In the genomic region with DNA sequence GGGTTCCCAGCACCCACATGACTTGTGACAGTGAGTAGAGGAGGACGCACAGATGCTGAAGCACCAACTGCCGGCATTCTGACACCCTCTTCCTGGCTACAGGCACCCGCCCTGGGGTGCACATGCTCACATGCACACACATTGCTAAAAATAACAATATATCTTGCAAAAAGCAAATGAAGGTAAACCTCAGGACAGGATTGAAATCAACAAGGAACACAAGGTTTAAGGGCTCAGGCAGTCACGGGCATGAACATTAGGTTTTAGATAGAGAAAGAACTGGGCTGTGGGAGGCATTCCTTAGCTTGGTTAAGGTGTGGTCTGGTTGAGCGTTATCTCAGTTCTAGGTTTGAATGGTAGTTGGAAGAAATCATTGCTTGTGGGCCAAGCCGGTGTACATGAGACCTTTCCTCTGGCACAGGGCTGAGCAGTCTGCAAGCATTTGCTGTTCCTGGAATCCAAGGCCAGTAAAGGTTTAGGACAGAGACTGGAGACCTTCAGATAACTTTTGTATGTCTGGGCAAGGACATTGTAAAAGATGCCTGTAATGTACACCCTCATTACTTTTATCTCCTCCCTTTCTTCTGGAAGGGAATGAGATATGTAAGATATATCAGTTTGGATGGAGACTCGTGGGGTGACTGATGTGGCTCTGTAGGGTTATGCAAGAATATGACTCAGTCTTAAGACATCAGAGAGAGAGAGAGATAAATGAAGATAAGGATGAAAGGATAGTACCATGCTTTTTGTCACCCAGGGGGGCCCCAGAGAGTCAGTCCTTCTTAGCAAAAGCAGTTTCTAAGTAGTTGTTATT, we compare ENCODE assay signal across 20 mouse cellular contexts.
DNase-seq lines count a peak whose midpoint lies in the region; ATAC-seq and TF ChIP-seq lines count a peak whose summit lies in the region.
"Had no signal": no experiment of that assay in that cellular context is flagged by ENCODE, and none has a peak within 500 bp of the region (broad histone marks: within the 10 kb centered on the region; RNA-seq: fewer than 3 reads in every experiment).

No protein-coding gene starts in this region.

- TF ChIP-seq EP300 in liver, postnatal 0 days (IDR thresholded peaks at IDR 0.05; ENCODE audit: low read depth): no peak
- TF ChIP-seq EP300 in stomach, postnatal 0 days (optimal IDR thresholded peaks at IDR 0.05): no peak

- no peaks in the 10 kb centered on the region for H3K36me3 ChIP-seq in liver, embryonic 12.5 days
- H3K36me3 ChIP-seq in liver, postnatal 0 days (replicated peaks; ENCODE audit: insufficient read depth, low read length): no peaks in the 10 kb centered on the region
- H3K36me3 ChIP-seq in stomach, postnatal 0 days (ENCODE audit: control insufficient read depth, insufficient read depth, low read length): no peaks in the 10 kb centered on the region
- H3K36me3 ChIP-seq: intestine, embryonic 15.5 days; limb, embryonic 12.5 days had no signal

- no peaks in the 10 kb centered on the region for H3K9me3 ChIP-seq in liver, embryonic 12.5 days (replicated peaks)
- no peaks in the 10 kb centered on the region for H3K9me3 ChIP-seq in liver, postnatal 0 days (ENCODE audit: low read length)
- no peaks in the 10 kb centered on the region for H3K9me3 ChIP-seq in stomach, postnatal 0 days (ENCODE audit: control insufficient read depth, low read length)
- H3K9me3 ChIP-seq: intestine, embryonic 15.5 days; limb, embryonic 12.5 days; neural tube, embryonic 12.5 days had no signal

- no peaks in the 10 kb centered on the region for H3K27me3 ChIP-seq in liver, embryonic 12.5 days (replicated peaks)
- no peaks in the 10 kb centered on the region for H3K27me3 ChIP-seq in liver, postnatal 0 days (ENCODE audit: insufficient read depth, low read length)
- no peaks in the 10 kb centered on the region for H3K27me3 ChIP-seq in stomach, postnatal 0 days (ENCODE audit: control insufficient read depth, insufficient read depth, low read length)
- H3K27me3 ChIP-seq: intestine, embryonic 15.5 days; limb, embryonic 12.5 days; neural tube, embryonic 12.5 days; Patski had no signal

- TF ChIP-seq CTCF in liver, postnatal 0 days (IDR thresholded peaks at IDR 0.05; ENCODE audit: low read depth): no peak
- TF ChIP-seq CTCF in stomach, postnatal 0 days (IDR thresholded peaks at IDR 0.05; ENCODE audit: low read depth): no peak

- ATAC-seq in liver, embryonic 12.5 days: no peak
- no peak for ATAC-seq in liver, postnatal 0 days
- no peak for ATAC-seq in stomach, postnatal 0 days (ENCODE audit: low FRiP score, low TSS enrichment)
- ATAC-seq: forebrain, postnatal 0 days; intestine, embryonic 15.5 days; midbrain, embryonic 16.5 days; Patski had no signal

- H3K4me1 ChIP-seq in liver, embryonic 12.5 days: peaks cover 10% of the 10 kb centered on the region; the same call in 1 of the 2 replicates
- H3K4me1 ChIP-seq in liver, postnatal 0 days (ENCODE audit: insufficient read depth): no peaks in the 10 kb centered on the region
- no peaks in the 10 kb centered on the region for H3K4me1 ChIP-seq in stomach, postnatal 0 days (replicated peaks; ENCODE audit: control insufficient read depth, insufficient read depth)
- H3K4me1 ChIP-seq: intestine, embryonic 15.5 days; limb, embryonic 12.5 days; neural tube, embryonic 12.5 days had no signal

- 0 out of 2 replicates have a peak overlapping the region, but pooled peaks have one; percentile 22 for H3K9ac ChIP-seq in liver, embryonic 12.5 days
- H3K9ac ChIP-seq in liver, postnatal 0 days (replicated peaks): no peak overlapping the region
- no peak overlapping the region for H3K9ac ChIP-seq in stomach, postnatal 0 days (ENCODE audit: low read length)
- H3K9ac ChIP-seq: forebrain, postnatal 0 days; intestine, embryonic 15.5 days; limb, embryonic 12.5 days; neural tube, embryonic 12.5 days had no signal

- H3K4me3 ChIP-seq in liver, embryonic 12.5 days: no peak overlapping the region
- H3K4me3 ChIP-seq in liver, postnatal 0 days (ENCODE audit: low read depth, low read length): no peak overlapping the region
- H3K4me3 ChIP-seq in stomach, postnatal 0 days (ENCODE audit: low read depth, low read length): no peak overlapping the region
- H3K4me3 ChIP-seq: intestine, embryonic 15.5 days; left cerebral cortex, adult 2 months; limb, embryonic 12.5 days; neural tube, embryonic 12.5 days had no signal

- H3K27ac ChIP-seq in liver, embryonic 12.5 days: no peak overlapping the region
- no peak overlapping the region for H3K27ac ChIP-seq in liver, postnatal 0 days (ENCODE audit: low read depth)
- no peak overlapping the region for H3K27ac ChIP-seq in stomach, postnatal 0 days (replicated peaks)
- H3K27ac ChIP-seq: intestine, embryonic 15.5 days; left cerebral cortex, adult 2 months; limb, embryonic 12.5 days; neural tube, embryonic 12.5 days had no signal

- no peak overlapping the region for H3K4me2 ChIP-seq in liver, embryonic 12.5 days
- no peak overlapping the region for H3K4me2 ChIP-seq in liver, postnatal 0 days (ENCODE audit: low read depth, low read length)
- no peak overlapping the region for H3K4me2 ChIP-seq in stomach, postnatal 0 days (replicated peaks; ENCODE audit: low read depth)
- H3K4me2 ChIP-seq: intestine, embryonic 15.5 days; limb, embryonic 12.5 days; neural tube, embryonic 12.5 days had no signal

- WGBS in liver, embryonic 12.5 days (ENCODE audit: insufficient replicate concordance): 46% methylated on average over 7 of the region's 7 CpGs
- 51% methylated on average over 7 of the region's 7 CpGs for WGBS in liver, postnatal 0 days (ENCODE audit: insufficient replicate concordance)
- WGBS in stomach, postnatal 0 days: 70% methylated on average over 7 of the region's 7 CpGs

- DNase-seq in heart, adult 11 months: peak; percentile 86
- DNase-seq in heart, adult 8-10 months (ENCODE audit: low spot score): no peak
- no peak for DNase-seq in liver, postnatal 0 days
- DNase-seq in c-Kit-positive CD71-positive TER-119-negative erythroid progenitor cells, embryonic 14.5 days (ENCODE audit: low read depth): peak; percentile 5
- no peak for DNase-seq in stomach, postnatal 0 days (ENCODE audit: low spot score)
- no peak for DNase-seq in spleen, postnatal 4 days (ENCODE audit: low spot score in 2 of 2)
- DNase-seq: cerebellum, postnatal 25 days; forebrain, postnatal 0 days; gastrocnemius, postnatal 14 days; lung, adult 18-20 months; lung, postnatal 4 days; right cerebral cortex, postnatal 25 days; thymus, postnatal 4 days had no signal

Comparison
In these comparisons a context has a peak if more than half of its experiments do, and no peak if none do; other contexts are left out.
1. DNase-seq: peak in heart, adult 11 months (single experiment) and c-Kit-positive CD71-positive TER-119-negative erythroid progenitor cells, embryonic 14.5 days (single experiment); none in heart, adult 8-10 months (single experiment), liver, postnatal 0 days (single experiment), stomach, postnatal 0 days (single experiment) and spleen, postnatal 4 days (0 of 2).